ENCODE assay signal across 7 mouse cellular contexts in the genomic region with DNA sequence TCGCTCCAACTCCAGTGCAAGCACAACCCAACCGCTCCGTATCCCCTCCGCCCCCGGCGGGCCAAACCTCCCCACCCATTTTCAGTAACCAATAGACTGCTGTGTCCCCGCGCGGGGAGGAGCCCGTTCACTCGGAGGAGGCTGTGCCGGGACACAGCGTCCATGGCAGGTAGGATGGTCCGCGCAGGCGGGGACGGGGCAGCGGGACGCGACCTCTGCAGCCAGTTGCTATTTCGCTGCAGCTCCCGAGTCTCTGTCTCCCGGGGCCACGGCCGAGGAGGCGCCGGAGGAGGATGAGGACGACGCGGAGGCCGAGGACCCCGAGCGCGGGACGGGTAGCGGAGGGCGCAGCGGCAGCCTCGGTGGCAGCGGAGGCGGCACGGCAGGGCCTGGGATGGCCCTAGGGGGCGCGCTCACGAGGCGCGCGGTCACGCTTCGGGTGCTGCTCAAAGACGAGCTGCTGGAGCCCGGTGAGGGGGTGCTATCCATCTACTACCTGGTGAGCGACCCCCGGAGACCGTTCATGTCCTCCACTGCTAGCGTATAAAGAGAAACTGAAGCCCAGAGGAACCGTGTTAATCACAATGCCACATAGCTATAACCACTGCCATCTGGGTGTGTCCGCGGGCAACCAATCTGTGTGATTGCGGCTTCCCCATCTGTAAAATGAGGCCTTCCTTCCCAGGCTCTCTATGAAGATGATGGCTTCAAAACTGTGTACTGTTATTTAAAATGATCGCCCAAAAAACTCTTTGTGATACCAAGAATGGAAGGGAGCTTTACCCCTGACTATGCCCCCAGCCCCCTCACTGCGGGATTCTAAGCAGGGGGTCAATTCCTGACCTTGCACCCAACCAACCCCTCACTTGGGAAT. TPM values are rescaled to one million over a fixed set of nuclear protein-coding genes. Genes with fewer than 3 reads are reported as not detected.
A peak's percentile ranks its signal among the peaks of the same experiment; 100 is the strongest.
DNase-seq lines count a peak whose midpoint lies in the region; ATAC-seq lines count a peak whose summit lies in the region.

No protein-coding gene starts in this region.

- H3K27me3 ChIP-seq in embryonic facial prominence, embryonic 11.5 days (ENCODE audit: control insufficient read depth, insufficient read depth, low read length), result no peaks in the 10 kb centered on the region
- H3K27me3 ChIP-seq in limb, embryonic 11.5 days (ENCODE audit: control insufficient read depth, insufficient read depth, low read length), result peaks cover 3% of the 10 kb centered on the region; the same call in 1 of the 2 replicates
- H3K27me3 ChIP-seq in midbrain, embryonic 14.5 days (ENCODE audit: control insufficient read depth, insufficient read depth, low read length), result no peaks in the 10 kb centered on the region

- peaks cover 4% of the 10 kb centered on the region; the same call in 1 of the 2 replicates for H3K36me3 ChIP-seq in embryonic facial prominence, embryonic 11.5 days (replicated peaks; ENCODE audit: control insufficient read depth, insufficient read depth, low read depth, low read length)
- peaks cover 8% of the 10 kb centered on the region; the same call in 1 of the 2 replicates for H3K36me3 ChIP-seq in limb, embryonic 11.5 days (ENCODE audit: control insufficient read depth, insufficient read depth, low read length)
- H3K36me3 ChIP-seq in midbrain, embryonic 14.5 days (ENCODE audit: control insufficient read depth, insufficient read depth, low read length), result peaks cover 29% of the 10 kb centered on the region

- peak overlapping the region; percentile 97 for H3K4me2 ChIP-seq in embryonic facial prominence, embryonic 11.5 days (ENCODE audit: low read depth, low read length)
- H3K4me2 ChIP-seq in limb, embryonic 11.5 days (ENCODE audit: low read depth, severe bottlenecking), result peak overlapping the region; percentile 99
- H3K4me2 ChIP-seq in midbrain, embryonic 14.5 days (ENCODE audit: low read length), result peak overlapping the region; percentile 98

- H3K9ac ChIP-seq in embryonic facial prominence, embryonic 11.5 days (replicated peaks; ENCODE audit: low read length), result peak overlapping the region; percentile 85
- peak overlapping the region; percentile 80 for H3K9ac ChIP-seq in limb, embryonic 11.5 days (ENCODE audit: low read length)
- H3K9ac ChIP-seq in midbrain, embryonic 14.5 days (replicated peaks; ENCODE audit: low read length), result peak overlapping the region; percentile 82

- H3K4me1 ChIP-seq in embryonic facial prominence, embryonic 11.5 days (ENCODE audit: control insufficient read depth, insufficient read depth, low read length), result peaks cover 3% of the 10 kb centered on the region
- peaks cover 18% of the 10 kb centered on the region for H3K4me1 ChIP-seq in limb, embryonic 11.5 days (ENCODE audit: control insufficient read depth, insufficient read depth, low read length)
- peaks cover 21% of the 10 kb centered on the region for H3K4me1 ChIP-seq in midbrain, embryonic 14.5 days (ENCODE audit: control insufficient read depth, insufficient read depth, low read length)

- peak; percentile 97 for DNase-seq in adrenal gland, postnatal 14 days
- DNase-seq in embryonic facial prominence, embryonic 11.5 days (ENCODE audit: low spot score), result peak; percentile 94
- peak; percentile 100 for DNase-seq in heart, adult 11 months
- DNase-seq in kidney, adult 18-20 months, result peak; percentile 94
- DNase-seq in limb, embryonic 11.5 days (ENCODE audit: low spot score), result peak; percentile 94
- DNase-seq in midbrain, embryonic 14.5 days, result peak; percentile 94
- peak; percentile 85 for DNase-seq in spleen, adult 18-20 months

- H3K9me3 ChIP-seq in embryonic facial prominence, embryonic 11.5 days (replicated peaks; ENCODE audit: control insufficient read depth, low read length), result no peaks in the 10 kb centered on the region
- H3K9me3 ChIP-seq in limb, embryonic 11.5 days (ENCODE audit: control insufficient read depth, low read length), result peaks cover 3% of the 10 kb centered on the region
- H3K9me3 ChIP-seq in midbrain, embryonic 14.5 days (ENCODE audit: control insufficient read depth, low read length), result no peaks in the 10 kb centered on the region

- under 1% methylated on average over 59 of the region's 62 CpGs for WGBS in embryonic facial prominence, embryonic 11.5 days
- WGBS in limb, embryonic 11.5 days, result under 1% methylated on average over 59 of the region's 62 CpGs
- 1% methylated on average over 58 of the region's 62 CpGs for WGBS in midbrain, embryonic 14.5 days

- peak overlapping the region; percentile 81 for H3K4me3 ChIP-seq in embryonic facial prominence, embryonic 11.5 days (ENCODE audit: low read depth, low read length)
- peak overlapping the region; percentile 72 for H3K4me3 ChIP-seq in limb, embryonic 11.5 days (ENCODE audit: low read depth, low read length)
- H3K4me3 ChIP-seq in midbrain, embryonic 14.5 days (replicated peaks; ENCODE audit: low read depth, low read length), result peak overlapping the region; percentile 76

- H3K27ac ChIP-seq in embryonic facial prominence, embryonic 11.5 days (replicated peaks; ENCODE audit: low read depth, low read length), result peak overlapping the region; percentile 81
- peak overlapping the region; percentile 90 for H3K27ac ChIP-seq in limb, embryonic 11.5 days (replicated peaks; ENCODE audit: low read depth, low read length)
- peak overlapping the region; percentile 97 for H3K27ac ChIP-seq in midbrain, embryonic 14.5 days (replicated peaks; ENCODE audit: low read depth, low read length)

- ATAC-seq in embryonic facial prominence, embryonic 11.5 days (replicated peaks; ENCODE audit: insufficient number of reproducible peaks, low FRiP score, low TSS enrichment, low read depth), result peak; percentile 89
- ATAC-seq in limb, embryonic 11.5 days (ENCODE audit: insufficient number of reproducible peaks, low FRiP score, low TSS enrichment, low read depth), result peak; percentile 87
- peak; percentile 88 for ATAC-seq in midbrain, embryonic 14.5 days (ENCODE audit: low FRiP score, low TSS enrichment)

RNA-seq across cellular contexts. Expression of a gene that starts 3.8 kb away (rescaled TPM):
- 86.1 and 91.1 TPM in 2 replicates for total RNA-seq in adrenal gland, postnatal 14 days (2021)
- 135 and 142 TPM in 2 replicates for polyA plus RNA-seq in embryonic facial prominence, embryonic 11.5 days (2014; fragmentation: Nextera tagmentation; extraction: Ambion mirVana)
- polyA plus RNA-seq in limb, embryonic 11.5 days (2014; fragmentation: Nextera tagmentation; extraction: Ambion mirVana), result 137 and 142 TPM in 2 replicates
- polyA plus RNA-seq in midbrain, embryonic 14.5 days (2014; fragmentation: Nextera tagmentation; extraction: Ambion mirVana), result 164 and 169 TPM in 2 replicates

RNA-seq across cellular contexts. Expression of a gene that starts 3.9 kb away (rescaled TPM):
- total RNA-seq in adrenal gland, postnatal 14 days (2021), result 14.5 and 14.6 TPM in 2 replicates
- 6.1 and 6.6 TPM in 2 replicates for polyA plus RNA-seq in embryonic facial prominence, embryonic 11.5 days (2014; fragmentation: Nextera tagmentation; extraction: Ambion mirVana)
- polyA plus RNA-seq in limb, embryonic 11.5 days (2014; fragmentation: Nextera tagmentation; extraction: Ambion mirVana), result 6.5 and 8.7 TPM in 2 replicates
- polyA plus RNA-seq in midbrain, embryonic 14.5 days (2014; fragmentation: Nextera tagmentation; extraction: Ambion mirVana), result 5.1 and 5.5 TPM in 2 replicates

RNA-seq across cellular contexts. Expression of a gene that starts 23.0 kb away (rescaled TPM):
- total RNA-seq in adrenal gland, postnatal 14 days (2021), result 1.6 and 2.9 TPM in 2 replicates
- polyA plus RNA-seq in embryonic facial prominence, embryonic 11.5 days (2014; fragmentation: Nextera tagmentation; extraction: Ambion mirVana), result 36.6 and 43.0 TPM in 2 replicates
- 34.9 and 39.8 TPM in 2 replicates for polyA plus RNA-seq in limb, embryonic 11.5 days (2014; fragmentation: Nextera tagmentation; extraction: Ambion mirVana)
- 141 and 188 TPM in 2 replicates for polyA plus RNA-seq in midbrain, embryonic 14.5 days (2014; fragmentation: Nextera tagmentation; extraction: Ambion mirVana)

RNA-seq across cellular contexts. Expression of a gene that starts 27.1 kb away (rescaled TPM):
- total RNA-seq in adrenal gland, postnatal 14 days (2021), result 46.2 and 53.7 TPM in 2 replicates
- polyA plus RNA-seq in embryonic facial prominence, embryonic 11.5 days (2014; fragmentation: Nextera tagmentation; extraction: Ambion mirVana), result 119 and 132 TPM in 2 replicates
- 151 and 154 TPM in 2 replicates for polyA plus RNA-seq in limb, embryonic 11.5 days (2014; fragmentation: Nextera tagmentation; extraction: Ambion mirVana)
- polyA plus RNA-seq in midbrain, embryonic 14.5 days (2014; fragmentation: Nextera tagmentation; extraction: Ambion mirVana), result 96.2 and 96.3 TPM in 2 replicates

RNA-seq across cellular contexts. Expression of a gene that starts 30.9 kb away (rescaled TPM):
- total RNA-seq in adrenal gland, postnatal 14 days (2021), result 8.3 and 10.2 TPM in 2 replicates
- 24.5 and 26.6 TPM in 2 replicates for polyA plus RNA-seq in embryonic facial prominence, embryonic 11.5 days (2014; fragmentation: Nextera tagmentation; extraction: Ambion mirVana)
- 32.7 and 37.4 TPM in 2 replicates for polyA plus RNA-seq in limb, embryonic 11.5 days (2014; fragmentation: Nextera tagmentation; extraction: Ambion mirVana)
- polyA plus RNA-seq in midbrain, embryonic 14.5 days (2014; fragmentation: Nextera tagmentation; extraction: Ambion mirVana), result 3.3 and 4.8 TPM in 2 replicates

Comparison
In these comparisons a context has a peak if more than half of its experiments do, and no peak if none do; other contexts are left out.
1. Peak in every context shown above with its lines: DNase-seq, ATAC-seq, H3K4me3 ChIP-seq and H3K27ac ChIP-seq.